In genomic region chr8:8871039-8871438, GRCm38 (mm10) we compare ENCODE assay signal across 23 mouse cellular contexts.
"Had no signal": no experiment of that assay in that cellular context is flagged by ENCODE, and none has a peak within 500 bp of the region (broad histone marks: within the 10 kb centered on the region; RNA-seq: fewer than 3 reads in every experiment).

No protein-coding gene starts in this region.

- DNase-seq: kidney, adult 2 months; kidney, postnatal 25 days; layer of hippocampus, adult 9-11 months; liver; lung, adult 18-20 months; lung, postnatal 10 days; lung, postnatal 36 days; right cerebral cortex, adult 18-20 months; right cerebral cortex, postnatal 14 days; right cerebral cortex, postnatal 4 days; thymus, adult 2 months; thymus, postnatal 14 days; thymus, postnatal 4 days had no signal

- H3K27ac ChIP-seq: kidney, postnatal 0 days; layer of hippocampus, adult 2 months; limb, embryonic 13.5 days; liver, embryonic 12.5 days; liver, embryonic 15.5 days; lung, embryonic 15.5 days; stomach, postnatal 0 days had no signal

- H3K36me3 ChIP-seq: limb, embryonic 10.5 days; limb, embryonic 13.5 days; liver, embryonic 12.5 days; liver, embryonic 15.5 days; lung, embryonic 15.5 days; midbrain, embryonic 12.5 days had no signal

- H3K9ac ChIP-seq: limb, embryonic 13.5 days; liver, embryonic 12.5 days; liver, embryonic 15.5 days; lung, embryonic 15.5 days; midbrain, embryonic 12.5 days had no signal

- H3K9me3 ChIP-seq: limb, embryonic 10.5 days; limb, embryonic 13.5 days; liver, embryonic 12.5 days; liver, embryonic 15.5 days; lung, embryonic 15.5 days had no signal

- H3K4me1 ChIP-seq: liver, embryonic 12.5 days; liver, embryonic 15.5 days; megakaryocyte, embryonic 14.5 days had no signal

- H3K4me2 ChIP-seq: limb, embryonic 13.5 days; liver, embryonic 12.5 days; liver, embryonic 15.5 days; lung, embryonic 15.5 days; midbrain, embryonic 12.5 days had no signal

- H3K27me3 ChIP-seq: liver, embryonic 12.5 days; liver, embryonic 15.5 days; lung, embryonic 15.5 days; megakaryocyte, embryonic 14.5 days had no signal

- ATAC-seq: liver, embryonic 12.5 days had no signal

- H3K4me3 ChIP-seq: layer of hippocampus, adult 2 months; limb, embryonic 10.5 days; limb, embryonic 13.5 days; liver, embryonic 12.5 days; liver, embryonic 15.5 days; lung, embryonic 15.5 days; megakaryocyte, embryonic 14.5 days; midbrain, embryonic 12.5 days had no signal
